24 mouse cellular contexts compared by ENCODE assay signal in the genomic region with DNA sequence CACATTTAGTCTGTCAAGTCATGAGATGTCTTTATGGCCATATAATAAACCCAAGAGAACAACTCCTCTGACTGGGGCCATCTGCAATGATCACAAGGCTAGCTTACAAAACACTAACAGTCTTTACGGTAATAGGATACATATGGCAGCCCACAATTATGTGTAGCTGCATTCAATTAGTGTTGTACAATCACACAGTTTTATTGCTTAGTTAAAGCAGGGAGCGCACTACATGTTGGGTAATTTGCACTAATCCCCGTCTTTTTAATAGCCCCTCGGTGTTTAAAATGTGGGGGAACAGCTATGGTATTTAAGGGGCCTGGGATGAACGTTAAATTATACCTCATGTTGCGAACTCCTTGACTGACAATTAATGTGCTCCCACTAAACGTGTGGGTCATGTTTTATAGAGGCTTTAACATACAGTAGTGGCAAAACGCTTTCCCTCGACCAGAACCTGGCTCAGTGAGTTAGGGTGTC. TPM values are rescaled to one million over a fixed set of nuclear protein-coding genes. Genes with fewer than 3 reads are reported as not detected.
DNase-seq lines count a peak whose midpoint lies in the region; ATAC-seq and TF ChIP-seq lines count a peak whose summit lies in the region.
"Had no signal": no experiment of that assay in that cellular context is flagged by ENCODE, and none has a peak within 500 bp of the region (broad histone marks: within the 10 kb centered on the region; RNA-seq: fewer than 3 reads in every experiment).

No protein-coding gene starts in this region.

- no peak overlapping the region for H3K4me3 ChIP-seq in kidney, postnatal 0 days (replicated peaks; ENCODE audit: low read depth, low read length)
- H3K4me3 ChIP-seq in embryonic facial prominence, embryonic 13.5 days, result no peak overlapping the region
- no peak overlapping the region for H3K4me3 ChIP-seq in intestine, postnatal 0 days (ENCODE audit: low read depth, low read length)
- no peak overlapping the region for H3K4me3 ChIP-seq in neural tube, embryonic 15.5 days (replicated peaks)
- H3K4me3 ChIP-seq: forebrain, embryonic 15.5 days; left cerebral cortex, adult 2 months had no signal

- TF ChIP-seq CTCF in kidney, postnatal 0 days (IDR thresholded peaks at IDR 0.05; ENCODE audit: low read depth), result no peak
- TF ChIP-seq CTCF in intestine, postnatal 0 days (IDR thresholded peaks at IDR 0.05; ENCODE audit: low read depth), result no peak

- 30% methylated on average over 9 of the region's 9 CpGs for WGBS in kidney, postnatal 0 days
- 20% methylated on average over 9 of the region's 9 CpGs for WGBS in embryonic facial prominence, embryonic 13.5 days
- 55% methylated on average over 9 of the region's 9 CpGs for WGBS in intestine, postnatal 0 days
- 15% methylated on average over 9 of the region's 9 CpGs for WGBS in neural tube, embryonic 15.5 days

- H3K9me3 ChIP-seq in kidney, postnatal 0 days (replicated peaks; ENCODE audit: low read length), result no peaks in the 10 kb centered on the region
- no peaks in the 10 kb centered on the region for H3K9me3 ChIP-seq in embryonic facial prominence, embryonic 13.5 days
- no peaks in the 10 kb centered on the region for H3K9me3 ChIP-seq in intestine, postnatal 0 days (ENCODE audit: control insufficient read depth)
- no peaks in the 10 kb centered on the region for H3K9me3 ChIP-seq in neural tube, embryonic 15.5 days (replicated peaks)
- H3K9me3 ChIP-seq: forebrain, embryonic 15.5 days had no signal

- no peak for ATAC-seq in kidney, postnatal 0 days (replicated peaks; ENCODE audit: low FRiP score, low read depth)
- ATAC-seq in embryonic facial prominence, embryonic 13.5 days (ENCODE audit: insufficient number of reproducible peaks, insufficient read depth, low FRiP score, low TSS enrichment, low read depth), result no peak
- ATAC-seq in intestine, postnatal 0 days, result peak; percentile 69
- peak; percentile 66; the same call in 1 of the 2 replicates for ATAC-seq in neural tube, embryonic 15.5 days (ENCODE audit: low FRiP score)
- ATAC-seq: CD4-positive, CD25-positive, alpha-beta regulatory T cell, adult 4 months; forebrain, embryonic 15.5 days; midbrain, embryonic 16.5 days had no signal

- H3K4me1 ChIP-seq in kidney, postnatal 0 days (replicated peaks; ENCODE audit: insufficient read depth, low read length), result no peaks in the 10 kb centered on the region
- H3K4me1 ChIP-seq in embryonic facial prominence, embryonic 13.5 days, result peaks cover 37% of the 10 kb centered on the region
- H3K4me1 ChIP-seq in intestine, postnatal 0 days (replicated peaks; ENCODE audit: control insufficient read depth, insufficient read depth, low read length), result no peaks in the 10 kb centered on the region
- peaks cover 12% of the 10 kb centered on the region; the same call in 1 of the 2 replicates for H3K4me1 ChIP-seq in neural tube, embryonic 15.5 days

- no peaks in the 10 kb centered on the region for H3K27me3 ChIP-seq in kidney, postnatal 0 days (ENCODE audit: insufficient read depth, low read length)
- no peaks in the 10 kb centered on the region for H3K27me3 ChIP-seq in embryonic facial prominence, embryonic 13.5 days
- no peaks in the 10 kb centered on the region for H3K27me3 ChIP-seq in intestine, postnatal 0 days (replicated peaks; ENCODE audit: control insufficient read depth, insufficient read depth, low read length)
- H3K27me3 ChIP-seq in neural tube, embryonic 15.5 days (replicated peaks), result no peaks in the 10 kb centered on the region
- H3K27me3 ChIP-seq: forebrain, embryonic 15.5 days had no signal

- DNase-seq in kidney, postnatal 0 days (ENCODE audit: low spot score), result peak; percentile 42
- DNase-seq in kidney, adult 8-10 months, result no peak
- DNase-seq in spleen, adult 12 weeks (ENCODE audit: low spot score), result no peak
- DNase-seq in gastrocnemius, postnatal 25 days, result no peak
- DNase-seq: adrenal gland, adult 8-10 months; cerebellum, adult 18-20 months; heart, postnatal 10 days; lung, embryonic 14.5 days; retina, postnatal 1 day; thymus, adult 2 months had no signal

- no peak overlapping the region for H3K4me2 ChIP-seq in kidney, postnatal 0 days (ENCODE audit: low read length)
- 0 out of 2 replicates have a peak overlapping the region, but pooled peaks have one; percentile 18 for H3K4me2 ChIP-seq in embryonic facial prominence, embryonic 13.5 days
- no peak overlapping the region for H3K4me2 ChIP-seq in intestine, postnatal 0 days (replicated peaks; ENCODE audit: low read depth)
- no peak overlapping the region for H3K4me2 ChIP-seq in neural tube, embryonic 15.5 days
- H3K4me2 ChIP-seq: forebrain, embryonic 15.5 days; liver, embryonic 11.5 days; lung, embryonic 14.5 days had no signal

- H3K36me3 ChIP-seq in kidney, postnatal 0 days (ENCODE audit: insufficient read depth, low read length), result no peaks in the 10 kb centered on the region
- peaks cover 6% of the 10 kb centered on the region; the same call in 1 of the 2 replicates for H3K36me3 ChIP-seq in embryonic facial prominence, embryonic 13.5 days
- H3K36me3 ChIP-seq in intestine, postnatal 0 days (ENCODE audit: control insufficient read depth, insufficient read depth), result no peaks in the 10 kb centered on the region
- H3K36me3 ChIP-seq in neural tube, embryonic 15.5 days, result peaks cover 18% of the 10 kb centered on the region

- no peak overlapping the region for H3K27ac ChIP-seq in kidney, postnatal 0 days
- H3K27ac ChIP-seq in embryonic facial prominence, embryonic 13.5 days, result peak overlapping the region; percentile 74; the same call in 1 of the 2 replicates
- no peak overlapping the region for H3K27ac ChIP-seq in intestine, postnatal 0 days (ENCODE audit: low read depth, low read length)
- H3K27ac ChIP-seq in neural tube, embryonic 15.5 days (replicated peaks), result peak overlapping the region; percentile 51
- H3K27ac ChIP-seq: forebrain, embryonic 15.5 days; left cerebral cortex, adult 2 months had no signal

- H3K9ac ChIP-seq in kidney, postnatal 0 days (ENCODE audit: low read depth, low read length), result no peak overlapping the region
- no peak overlapping the region for H3K9ac ChIP-seq in embryonic facial prominence, embryonic 13.5 days
- no peak overlapping the region for H3K9ac ChIP-seq in intestine, postnatal 0 days (ENCODE audit: low read depth, low read length)
- H3K9ac ChIP-seq in neural tube, embryonic 15.5 days (replicated peaks), result no peak overlapping the region
- H3K9ac ChIP-seq: forebrain, embryonic 15.5 days; lung, embryonic 14.5 days had no signal

RNA-seq across cellular contexts. Expression of a gene that starts 24.5 kb away (rescaled TPM):
- not detected in 2 replicates for polyA plus RNA-seq in kidney, postnatal 0 days (2015; fragmentation: Nextera tagmentation; extraction: Ambion mirVana)
- polyA plus RNA-seq in embryonic facial prominence, embryonic 13.5 days (2015; fragmentation: Nextera tagmentation; extraction: Ambion mirVana), result not detected in 2 replicates
- polyA plus RNA-seq in intestine, postnatal 0 days (2015; fragmentation: Nextera tagmentation; extraction: Ambion mirVana), result not detected in 2 replicates
- polyA plus RNA-seq in neural tube, embryonic 15.5 days (2015; fragmentation: Nextera tagmentation; extraction: Ambion mirVana), result not detected in 2 replicates
- not detected for total RNA-seq in gastrocnemius, postnatal 25 days (2021)
- total RNA-seq: adrenal gland, adult 8-10 months; gastrocnemius, adult 18-20 months; heart, adult 8-10 months; heart, postnatal 10 days; left cerebral cortex, adult 2 months; MEL had no signal
- polyA plus RNA-seq: CD4-positive, CD25-positive, alpha-beta regulatory T cell, adult 4 months; cortical plate, adult 2 months; forebrain, embryonic 15.5 days; large intestine, adult 2 months; liver, embryonic 11.5 days; lung, embryonic 14.5 days; midbrain, embryonic 16.5 days; neural tube, embryonic 11.5 days; thymus, adult 2 months had no signal

Comparison
In these comparisons a context has a peak if more than half of its experiments do, and no peak if none do; other contexts are left out.
1. ATAC-seq: peak in intestine, postnatal 0 days (single experiment) and neural tube, embryonic 15.5 days (single experiment); none in kidney, postnatal 0 days (single experiment) and embryonic facial prominence, embryonic 13.5 days (single experiment).
2. H3K27ac ChIP-seq: peak in embryonic facial prominence, embryonic 13.5 days (single experiment) and neural tube, embryonic 15.5 days (single experiment); none in kidney, postnatal 0 days (single experiment) and intestine, postnatal 0 days (single experiment).